Mouse (Mus musculus) limb, embryonic 15.5 days (tissue): Measurements from ENCODE around the gene Parva. TPM values are rescaled to one million over a fixed set of nuclear protein-coding genes. Genes with fewer than 3 reads are reported as not detected.

Source experiments
- ATAC-seq: fragments of 200-750 bp; cut with Nextera tagmentation; 2 replicates; pipeline ENCODE4 v1.8.0; 2017; ENCODE audit warnings: low read depth, moderate TSS enrichment; ENCODE audit not compliant: insufficient number of reproducible peaks, low FRiP score, low TSS enrichment
- H3K27ac ChIP-seq: fragments of 300-500 bp; sonication (generic); 2 replicates; pipeline ENCODE4 v1.5.1; 2015; ENCODE audit warnings: moderate library complexity, mild to moderate bottlenecking, inconsistent platforms
- H3K27me3 ChIP-seq: fragments of 300-500 bp; sonication (generic); 2 replicates; pipeline ENCODE4 v1.6.1; 2015; ENCODE audit warnings: inconsistent platforms
- H3K36me3 ChIP-seq: fragments of 300-500 bp; sonication (generic); 2 replicates; pipeline ENCODE4 v1.6.1; 2015; ENCODE audit warnings: inconsistent platforms
- H3K4me1 ChIP-seq: fragments of 300-500 bp; sonication (generic); 2 replicates; pipeline ENCODE4 v1.6.1; 2015; ENCODE audit warnings: inconsistent platforms
- H3K4me2 ChIP-seq: fragments of 300-500 bp; sonication (generic); 2 replicates; pipeline ENCODE4 v1.6.1; 2015; ENCODE audit warnings: mild to moderate bottlenecking, inconsistent platforms
- H3K4me3 ChIP-seq: fragments of 300-500 bp; sonication (generic); 2 replicates; pipeline ENCODE4 v1.5.1; 2015; ENCODE audit warnings: mild to moderate bottlenecking, inconsistent platforms
- H3K9ac ChIP-seq: fragments of 300-500 bp; sonication (generic); 2 replicates; pipeline ENCODE4 v1.6.1; 2015; ENCODE audit warnings: inconsistent platforms
- H3K9me3 ChIP-seq: fragments of 300-500 bp; sonication (generic); 2 replicates; pipeline ENCODE4 v1.6.1; 2016; ENCODE audit warnings: inconsistent platforms
- WGBS: fragments of 180-500 bp; shearing (Covaris S2); methylation state at CpG from one replicate; pipeline ENCODE4 v1.1.7; 2015; 5-methylcytosine and 5-hydroxymethylcytosine counted together
- polyA plus RNA-seq: library from polyadenylated mRNA; unstranded; fragments of >200 nt; fragmentation: Nextera tagmentation; extraction: Ambion mirVana; gene quantifications from 2 replicates; pipeline ENCODE4 v1.2.1, GENCODE M21; 2015

Parva gene
- polyA plus RNA-seq, 1 experiment from 2014 or later: 95.9 TPM

DNA sequence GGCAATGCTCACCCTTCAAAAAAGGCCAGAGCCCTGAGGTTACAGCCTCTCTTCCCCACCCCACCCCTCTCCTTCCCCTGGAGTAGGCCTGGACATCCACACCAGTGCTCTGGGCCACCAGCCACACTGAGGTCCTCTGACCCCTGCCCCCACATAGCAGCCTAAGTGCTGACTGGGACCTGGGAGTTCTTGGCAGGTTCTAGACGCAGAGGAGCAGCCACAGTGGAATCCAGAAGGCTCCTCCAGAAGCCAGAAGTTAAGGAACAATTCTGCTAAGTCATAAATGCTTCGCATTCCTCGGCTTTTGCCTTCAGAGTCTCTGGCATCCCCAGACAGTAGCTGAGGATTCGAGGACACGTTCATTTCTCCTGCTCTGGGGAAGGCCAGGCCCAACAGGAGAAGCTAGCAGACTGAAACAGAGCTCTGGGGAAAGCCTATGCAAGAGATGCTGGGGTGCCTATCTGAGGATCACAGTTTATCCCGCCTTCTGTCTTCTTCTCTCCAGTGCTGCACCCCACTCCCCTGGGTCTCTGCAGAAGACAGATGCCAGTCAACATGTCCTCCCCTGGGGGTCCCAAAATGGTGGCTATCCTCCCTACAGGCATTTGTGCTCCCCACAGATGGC is 168.0 kb downstream of the Parva start:
- no peak overlapping the region for H3K9ac ChIP-seq
- no peak for ATAC-seq
- peak overlapping the region; percentile 22; the same call in 1 of the 2 replicates for H3K27ac ChIP-seq

DNA sequence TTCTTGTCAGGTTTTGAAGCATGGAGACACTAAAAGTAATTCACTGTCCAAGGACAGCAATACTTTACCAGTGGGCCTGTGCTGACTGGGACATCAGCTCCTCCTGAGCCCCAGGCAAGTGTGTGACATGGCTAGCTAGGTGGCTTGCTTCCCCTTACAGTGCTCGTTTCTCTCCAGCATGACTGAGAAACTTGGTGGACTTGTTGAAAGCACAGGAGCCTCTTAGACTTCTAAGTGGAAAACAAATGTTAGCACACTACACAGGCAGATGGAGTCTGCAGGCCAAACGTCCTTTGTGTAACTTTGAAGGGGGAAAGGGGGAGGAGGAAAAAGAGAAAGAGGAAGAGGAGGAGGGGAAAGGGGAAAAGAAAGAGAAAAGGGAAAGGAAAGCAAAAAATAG is 172.3 kb downstream of the Parva start:
- no peak overlapping the region for H3K9ac ChIP-seq
- H3K27me3 ChIP-seq: no peaks in the 10 kb centered on the region
- no peak overlapping the region for H3K4me2 ChIP-seq
- no peaks in the 10 kb centered on the region for H3K9me3 ChIP-seq
- ATAC-seq: no peak
- no peaks in the 10 kb centered on the region for H3K36me3 ChIP-seq
- H3K27ac ChIP-seq: no peak overlapping the region
- H3K4me1 ChIP-seq: peaks cover 32% of the 10 kb centered on the region
- WGBS: 15% methylated on average over 2 of the region's 2 CpGs
- no peak overlapping the region for H3K4me3 ChIP-seq

More for the DNA sequence above, 168.0 kb downstream of the Parva start:
- Histone ChIP-seq H3K36me3 (no peaks in the 10 kb centered on the region), H3K4me2 (no peak overlapping the region), H3K4me3 (no peak overlapping the region), H3K27me3 (no peaks in the 10 kb centered on the region), H3K4me1 (peaks cover 14% of the 10 kb centered on the region), H3K9me3 (no peaks in the 10 kb centered on the region)
- 31% methylated on average over 6 of the region's 6 CpGs for WGBS

DNA sequence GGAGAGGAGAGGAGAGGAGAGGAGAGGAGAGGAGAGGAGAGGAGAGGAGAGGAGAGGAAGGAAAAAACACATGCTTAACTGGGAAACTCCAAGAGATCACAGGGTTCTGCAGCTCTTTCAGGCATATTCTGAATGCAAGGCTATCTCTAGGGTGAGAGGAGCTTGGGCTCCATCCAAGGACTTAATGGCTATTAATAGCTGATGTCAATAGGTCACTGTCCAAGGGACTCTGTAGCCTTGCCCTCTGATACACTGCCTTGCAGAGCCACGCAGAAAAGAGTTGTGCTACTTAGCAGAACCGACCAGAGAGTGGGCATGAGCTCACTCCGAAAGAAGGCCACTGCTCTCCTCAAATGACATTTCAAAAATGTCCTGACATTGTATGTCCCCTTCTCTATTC is 172.9 kb downstream of the Parva start:
- Histone ChIP-seq H3K9me3 (no peaks in the 10 kb centered on the region), H3K9ac (no peak overlapping the region), H3K4me3 (no peak overlapping the region), H3K36me3 (no peaks in the 10 kb centered on the region), H3K4me2 (no peak overlapping the region), H3K4me1 (peaks cover 29% of the 10 kb centered on the region), H3K27me3 (no peaks in the 10 kb centered on the region), H3K27ac (no peak overlapping the region)
- no peak for ATAC-seq
- WGBS: 79% methylated on average over 3 of the region's 3 CpGs

DNA sequence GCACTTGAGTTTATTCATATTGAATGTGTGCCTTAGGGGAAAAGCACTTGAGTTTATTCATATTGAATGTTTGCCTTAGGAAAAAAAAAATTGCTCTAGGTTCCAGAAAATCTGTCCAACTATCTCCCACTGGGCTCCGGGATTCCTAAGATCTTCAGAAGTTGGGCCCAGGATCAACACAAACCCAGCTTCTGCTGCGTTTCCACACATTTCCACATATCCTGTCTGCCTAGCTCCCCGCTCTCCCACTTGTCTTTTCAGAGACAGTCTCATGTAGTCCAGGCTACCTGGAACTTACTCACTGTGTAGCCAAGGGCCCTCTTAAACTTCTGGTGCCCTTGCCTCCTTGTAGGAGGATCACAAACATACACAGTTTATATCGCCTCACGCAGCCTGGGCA is 175.7 kb downstream of the Parva start:
- H3K27me3 ChIP-seq: no peaks in the 10 kb centered on the region
- no peaks in the 10 kb centered on the region for H3K36me3 ChIP-seq
- H3K27ac ChIP-seq: peak overlapping the region; percentile 0; the same call in 1 of the 2 replicates
- no peak overlapping the region for H3K4me2 ChIP-seq
- WGBS: 71% methylated on average over 5 of the region's 5 CpGs
- ATAC-seq: no peak
- no peak overlapping the region for H3K9ac ChIP-seq
- peaks cover 19% of the 10 kb centered on the region for H3K4me1 ChIP-seq
- H3K9me3 ChIP-seq: no peaks in the 10 kb centered on the region
- no peak overlapping the region for H3K4me3 ChIP-seq

DNA sequence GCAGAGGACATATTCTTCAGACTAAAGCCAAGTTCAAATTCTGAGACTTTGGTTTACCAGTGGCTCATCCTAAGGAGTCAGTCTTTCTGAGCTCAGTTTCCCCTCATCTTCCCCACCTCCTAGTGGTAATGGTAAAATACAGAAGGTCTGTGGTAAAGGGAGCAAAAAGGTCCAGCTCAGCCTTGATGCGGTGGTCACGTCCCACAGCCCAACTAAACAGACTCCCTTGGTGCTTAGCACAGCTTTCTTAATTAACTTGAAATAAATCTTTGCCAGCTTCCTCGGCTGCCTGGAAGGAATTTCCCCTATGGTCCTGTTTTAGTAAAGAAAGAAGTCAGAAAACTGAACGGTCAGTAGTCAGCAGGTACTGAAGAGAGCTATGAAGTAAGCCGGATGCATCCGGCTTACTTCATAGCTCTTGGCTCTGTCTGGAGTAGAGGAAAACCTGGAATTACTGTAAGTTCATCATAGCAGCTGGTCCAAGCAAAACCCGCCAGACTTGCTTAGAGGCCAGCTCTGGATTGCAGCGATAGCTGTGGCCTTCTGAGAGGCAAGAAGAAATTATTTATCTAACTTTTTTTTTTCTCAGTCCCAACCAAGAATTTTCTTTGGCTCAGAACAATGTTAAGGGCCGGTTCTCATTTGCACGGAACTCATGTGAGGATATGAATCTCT is 176.3 kb downstream of the Parva start:
- Histone ChIP-seq H3K9ac (no peak overlapping the region), H3K9me3 (no peaks in the 10 kb centered on the region), H3K4me2 (no peak overlapping the region), H3K27me3 (no peaks in the 10 kb centered on the region), H3K4me1 (peaks cover 19% of the 10 kb centered on the region), H3K4me3 (no peak overlapping the region), H3K36me3 (no peaks in the 10 kb centered on the region), H3K27ac (peak overlapping the region; percentile 52; the same call in 1 of the 2 replicates)
- WGBS: 26% methylated on average over 10 of the region's 10 CpGs
- ATAC-seq: no peak; the same call in 1 of the 2 replicates

DNA sequence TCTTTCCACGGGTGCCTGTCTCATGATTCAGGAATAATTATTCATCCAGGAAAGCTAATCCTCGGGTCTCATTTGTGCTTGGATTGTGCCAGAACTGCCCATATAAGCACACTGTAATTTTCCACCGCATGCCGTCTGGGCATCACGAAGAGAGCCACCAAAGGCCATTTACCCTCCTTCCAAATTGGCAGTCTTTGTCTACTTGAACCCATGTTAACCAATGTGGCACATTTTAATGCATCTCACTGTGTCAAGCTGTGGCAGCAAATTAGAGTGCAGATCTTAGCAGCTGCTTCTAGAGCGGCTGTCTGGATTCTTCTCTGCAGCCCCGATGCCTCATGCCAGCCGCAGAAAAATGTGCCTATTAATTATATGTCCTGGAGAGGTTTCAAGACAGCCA is 176.9 kb downstream of the Parva start:
- ATAC-seq: no peak
- no peaks in the 10 kb centered on the region for H3K9me3 ChIP-seq
- no peak overlapping the region for H3K4me3 ChIP-seq
- peaks cover 19% of the 10 kb centered on the region for H3K4me1 ChIP-seq
- peak overlapping the region; percentile 52; the same call in 1 of the 2 replicates for H3K27ac ChIP-seq
- 50% methylated on average over 8 of the region's 8 CpGs for WGBS
- no peaks in the 10 kb centered on the region for H3K27me3 ChIP-seq
- no peak overlapping the region for H3K4me2 ChIP-seq
- H3K36me3 ChIP-seq: no peaks in the 10 kb centered on the region
- no peak overlapping the region for H3K9ac ChIP-seq

DNA sequence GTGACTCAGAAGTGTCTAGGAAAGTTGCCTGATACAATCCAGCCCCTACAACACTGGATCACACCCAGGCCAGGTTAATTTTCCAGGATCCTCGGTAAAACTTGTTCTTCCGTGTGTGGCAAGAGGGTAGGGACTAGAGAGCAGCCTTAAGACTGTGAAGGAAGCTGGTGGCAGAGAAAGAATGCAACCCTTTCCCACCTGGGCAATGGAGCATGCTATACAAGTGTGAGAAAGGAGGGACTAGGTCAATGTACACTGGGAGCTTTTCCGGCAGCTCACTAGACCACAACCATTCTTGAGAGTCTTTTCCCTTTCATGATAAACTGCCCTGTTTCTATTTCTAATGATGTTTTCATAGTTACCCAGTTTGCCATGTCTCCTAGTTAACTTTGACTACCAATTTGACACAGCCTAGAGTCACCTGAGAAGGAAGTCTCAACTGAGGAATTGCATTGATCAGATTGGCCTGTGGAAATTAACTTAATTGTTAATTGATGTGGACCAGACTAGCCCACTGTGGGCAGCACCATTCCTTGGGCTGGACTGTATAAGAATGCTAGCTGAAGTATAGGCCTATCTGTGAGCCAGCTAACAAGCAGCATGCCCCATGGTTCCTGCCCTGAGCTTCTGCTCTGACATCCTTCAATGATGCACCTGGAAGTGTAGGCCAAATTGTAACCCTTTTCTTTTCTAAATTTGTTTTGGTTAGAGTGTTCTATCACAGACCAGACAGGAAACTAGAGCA is 186.9 kb downstream of the Parva start:
- no peaks in the 10 kb centered on the region for H3K9me3 ChIP-seq
- peaks cover 4% of the 10 kb centered on the region; the same call in 1 of the 2 replicates for H3K4me1 ChIP-seq
- no peak overlapping the region for H3K4me3 ChIP-seq
- no peak overlapping the region for H3K9ac ChIP-seq
- H3K4me2 ChIP-seq: no peak overlapping the region
- H3K36me3 ChIP-seq: no peaks in the 10 kb centered on the region
- H3K27me3 ChIP-seq: no peaks in the 10 kb centered on the region
- no peak overlapping the region for H3K27ac ChIP-seq
- 74% methylated on average over 3 of the region's 3 CpGs for WGBS
- no peak for ATAC-seq

DNA sequence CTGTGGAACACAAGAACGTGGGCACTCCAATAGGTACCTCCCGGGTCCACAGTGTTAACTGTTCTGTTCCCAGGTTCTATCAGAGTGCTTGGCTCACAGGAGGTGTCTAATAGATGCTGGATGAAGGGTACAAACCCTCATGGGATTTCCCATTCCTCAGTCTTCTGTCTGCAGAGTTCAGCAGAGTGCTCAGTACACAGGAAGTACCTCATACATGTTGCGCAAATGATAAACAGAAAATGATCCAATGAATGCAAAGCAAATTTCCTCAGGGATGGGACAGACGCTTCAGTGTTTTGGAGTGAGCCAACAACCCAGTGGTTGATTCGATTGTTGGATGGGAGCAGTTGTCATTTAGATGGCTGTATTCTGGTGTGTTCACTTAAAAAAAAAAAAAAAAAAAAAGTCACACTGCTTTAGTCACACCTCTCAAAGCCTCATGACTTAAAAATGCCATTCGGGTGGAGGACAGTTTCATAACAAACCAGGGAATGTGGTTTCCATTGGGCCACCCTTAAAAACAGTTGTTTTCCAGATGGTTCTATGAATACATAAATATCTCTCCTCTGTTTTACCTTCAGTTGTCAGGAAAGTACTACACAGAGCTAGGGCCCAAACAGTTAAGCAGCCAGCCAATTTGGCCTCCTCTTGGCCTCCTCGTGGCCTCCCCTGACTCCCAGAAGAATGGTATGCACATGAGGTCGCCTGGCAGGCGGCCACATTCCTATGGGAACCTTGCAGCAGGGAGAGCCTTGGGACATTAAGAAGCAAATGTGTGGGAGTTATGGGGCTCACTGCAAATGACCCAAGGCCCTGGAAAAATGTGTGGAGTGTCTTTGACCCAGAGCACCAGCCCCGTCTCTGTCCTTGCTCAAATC is 187.7 kb downstream of the Parva start:
- H3K27ac ChIP-seq: peak overlapping the region; percentile 54
- 47% methylated on average over 10 of the region's 10 CpGs for WGBS
- H3K9me3 ChIP-seq: no peaks in the 10 kb centered on the region
- no peak overlapping the region for H3K4me2 ChIP-seq
- H3K27me3 ChIP-seq: no peaks in the 10 kb centered on the region
- H3K4me1 ChIP-seq: peaks cover 4% of the 10 kb centered on the region; the same call in 1 of the 2 replicates
- no peak overlapping the region for H3K4me3 ChIP-seq
- no peak for ATAC-seq
- no peaks in the 10 kb centered on the region for H3K36me3 ChIP-seq
- no peak overlapping the region for H3K9ac ChIP-seq

DNA sequence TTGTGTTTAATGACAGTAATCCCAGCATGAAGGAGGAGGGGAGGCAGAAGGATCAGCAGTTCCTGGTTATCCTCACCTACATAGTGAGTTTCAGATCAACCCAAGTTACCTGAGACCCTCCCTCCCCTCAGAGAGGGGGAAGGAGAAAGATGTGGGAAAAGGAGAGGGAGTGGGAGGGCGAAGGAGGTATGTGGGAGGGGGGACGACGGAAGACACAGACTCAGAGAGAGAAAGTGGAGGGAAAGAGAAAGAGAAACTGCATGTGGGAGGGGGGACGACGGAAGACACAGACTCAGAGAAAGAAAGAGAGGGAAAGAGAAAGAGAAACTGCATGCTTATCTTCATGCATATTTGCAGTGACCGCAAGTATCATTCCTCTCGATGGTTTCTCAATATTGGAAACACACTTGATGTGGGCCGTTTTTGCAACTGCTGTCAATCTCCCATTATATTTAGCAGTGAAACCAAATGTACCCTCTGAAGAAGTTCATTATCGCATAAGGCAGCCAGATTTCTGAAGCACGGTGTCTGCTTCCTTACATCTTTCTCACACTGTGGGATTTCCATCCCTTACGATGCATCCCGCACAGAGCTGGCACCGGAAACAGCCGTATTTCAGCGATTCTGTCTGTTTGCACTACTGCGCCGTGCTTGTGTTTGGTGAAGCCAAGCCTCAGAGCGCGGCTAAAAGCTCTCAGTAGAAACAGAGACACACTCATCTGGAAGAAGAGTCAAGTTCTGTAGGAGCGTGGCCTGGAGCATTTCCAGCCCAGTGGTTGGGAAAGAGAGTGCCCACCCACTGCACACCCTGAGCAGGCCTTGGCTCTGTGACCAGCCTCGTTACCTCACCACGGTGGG is 193.2 kb downstream of the Parva start:
- H3K4me3 ChIP-seq: peak overlapping the region; percentile 1; the same call in 1 of the 2 replicates
- peak overlapping the region; percentile 66 for H3K27ac ChIP-seq
- no peak for ATAC-seq
- no peak overlapping the region for H3K9ac ChIP-seq
- WGBS: 64% methylated on average over 22 of the region's 22 CpGs
- peak overlapping the region; percentile 8 for H3K4me2 ChIP-seq
- H3K27me3 ChIP-seq: no peaks in the 10 kb centered on the region
- peaks cover 5% of the 10 kb centered on the region for H3K4me1 ChIP-seq
- no peaks in the 10 kb centered on the region for H3K36me3 ChIP-seq
- no peaks in the 10 kb centered on the region for H3K9me3 ChIP-seq

DNA sequence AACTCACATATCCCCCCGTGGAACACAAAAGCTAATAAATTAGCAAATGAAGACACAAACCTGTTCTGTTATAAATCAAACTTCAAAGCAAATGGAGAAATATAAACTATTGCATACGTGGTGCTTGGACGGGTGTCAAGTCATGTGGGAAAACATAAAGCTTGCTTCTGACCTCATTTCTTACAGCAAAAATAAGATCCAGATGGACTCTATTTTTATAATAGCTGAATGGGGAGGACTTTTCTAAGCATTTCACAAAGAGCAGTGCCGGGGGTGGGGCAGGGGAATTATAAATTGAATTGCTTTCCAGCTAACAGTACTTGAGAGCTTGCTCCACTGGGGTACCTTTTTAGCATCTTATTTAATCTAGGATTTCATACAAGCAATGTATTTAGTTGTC is 200.2 kb downstream of the Parva start:
- Histone ChIP-seq H3K9me3 (no peaks in the 10 kb centered on the region), H3K36me3 (no peaks in the 10 kb centered on the region), H3K4me1 (peaks cover 8% of the 10 kb centered on the region), H3K27me3 (no peaks in the 10 kb centered on the region), H3K9ac (no peak overlapping the region), H3K4me3 (no peak overlapping the region), H3K27ac (peak overlapping the region; percentile 57; the same call in 1 of the 2 replicates), H3K4me2 (no peak overlapping the region)
- no peak for ATAC-seq
- WGBS: 19% methylated on average over 4 of the region's 4 CpGs
